12 mouse cellular contexts compared by ENCODE assay signal in genomic region chr14:101353009-101353378, GRCm38 (mm10).
DNase-seq lines count a peak whose midpoint lies in the region; ATAC-seq lines count a peak whose summit lies in the region.
"Had no signal": no experiment of that assay in that cellular context is flagged by ENCODE, and none has a peak within 500 bp of the region (broad histone marks: within the 10 kb centered on the region; RNA-seq: fewer than 3 reads in every experiment).

No protein-coding gene starts in this region.

- H3K27ac ChIP-seq in embryonic facial prominence, embryonic 10.5 days (replicated peaks) = peak overlapping the region; percentile 48; the same call in 1 of the 2 replicates
- peak overlapping the region; percentile 67; the same call in 1 of the 2 replicates for H3K27ac ChIP-seq in forebrain, embryonic 11.5 days (ENCODE audit: low read depth, low read length)
- peak overlapping the region; percentile 82 for H3K27ac ChIP-seq in hindbrain, embryonic 13.5 days
- peak overlapping the region; percentile 76 for H3K27ac ChIP-seq in midbrain, embryonic 15.5 days
- no peak overlapping the region for H3K27ac ChIP-seq in heart, embryonic 11.5 days (ENCODE audit: low read depth, low read length)
- H3K27ac ChIP-seq: limb, embryonic 13.5 days; macrophage had no signal

- H3K9ac ChIP-seq in forebrain, embryonic 11.5 days (ENCODE audit: low read length) = no peak overlapping the region
- H3K9ac ChIP-seq in hindbrain, embryonic 13.5 days = no peak overlapping the region
- no peak overlapping the region for H3K9ac ChIP-seq in midbrain, embryonic 15.5 days
- H3K9ac ChIP-seq in heart, embryonic 11.5 days (ENCODE audit: low read depth, low read length) = no peak overlapping the region
- H3K9ac ChIP-seq: limb, embryonic 13.5 days had no signal

- peak; percentile 47 for ATAC-seq in forebrain, embryonic 11.5 days (replicated peaks; ENCODE audit: low FRiP score)
- peak; percentile 82 for ATAC-seq in hindbrain, embryonic 13.5 days (ENCODE audit: low FRiP score)
- ATAC-seq in midbrain, embryonic 15.5 days (replicated peaks) = peak; percentile 47; the same call in 1 of the 2 replicates
- ATAC-seq in heart, embryonic 11.5 days (replicated peaks; ENCODE audit: insufficient number of reproducible peaks, low FRiP score, low TSS enrichment) = no peak
- ATAC-seq: activated CD4-positive, CD25-positive, alpha-beta regulatory T cell, adult 4 months had no signal

- no peaks in the 10 kb centered on the region for H3K27me3 ChIP-seq in embryonic facial prominence, embryonic 10.5 days (replicated peaks; ENCODE audit: low read depth, poor library complexity, severe bottlenecking)
- H3K27me3 ChIP-seq in forebrain, embryonic 11.5 days (ENCODE audit: control insufficient read depth, insufficient read depth, low read length) = no peaks in the 10 kb centered on the region
- no peaks in the 10 kb centered on the region for H3K27me3 ChIP-seq in hindbrain, embryonic 13.5 days
- H3K27me3 ChIP-seq in midbrain, embryonic 15.5 days (replicated peaks) = no peaks in the 10 kb centered on the region
- no peaks in the 10 kb centered on the region for H3K27me3 ChIP-seq in heart, embryonic 11.5 days (ENCODE audit: control insufficient read depth, insufficient read depth, low read length)
- H3K27me3 ChIP-seq: limb, embryonic 13.5 days had no signal

- no peak overlapping the region for H3K4me3 ChIP-seq in embryonic facial prominence, embryonic 10.5 days
- H3K4me3 ChIP-seq in forebrain, embryonic 11.5 days (ENCODE audit: low read depth, low read length) = no peak overlapping the region
- H3K4me3 ChIP-seq in hindbrain, embryonic 13.5 days = no peak overlapping the region
- H3K4me3 ChIP-seq in midbrain, embryonic 15.5 days = no peak overlapping the region
- no peak overlapping the region for H3K4me3 ChIP-seq in heart, embryonic 11.5 days (ENCODE audit: low read depth, low read length)
- H3K4me3 ChIP-seq: limb, embryonic 13.5 days had no signal

- 57% methylated on average over 3 of the region's 3 CpGs for WGBS in embryonic facial prominence, embryonic 10.5 days
- 39% methylated on average over 3 of the region's 3 CpGs for WGBS in forebrain, embryonic 11.5 days
- 8% methylated on average over 3 of the region's 3 CpGs for WGBS in hindbrain, embryonic 13.5 days
- 17% methylated on average over 3 of the region's 3 CpGs for WGBS in midbrain, embryonic 15.5 days
- 68% methylated on average over 3 of the region's 3 CpGs for WGBS in heart, embryonic 11.5 days (ENCODE audit: insufficient replicate concordance)

- H3K4me1 ChIP-seq in embryonic facial prominence, embryonic 10.5 days = peaks cover 22% of the 10 kb centered on the region
- no peaks in the 10 kb centered on the region; the same call in 1 of the 2 replicates for H3K4me1 ChIP-seq in forebrain, embryonic 11.5 days (replicated peaks; ENCODE audit: control insufficient read depth, insufficient read depth, low read length)
- H3K4me1 ChIP-seq in hindbrain, embryonic 13.5 days (replicated peaks) = peaks cover 20% of the 10 kb centered on the region
- peaks cover 19% of the 10 kb centered on the region for H3K4me1 ChIP-seq in midbrain, embryonic 15.5 days
- H3K4me1 ChIP-seq in heart, embryonic 11.5 days (ENCODE audit: control insufficient read depth, insufficient read depth, low read length) = 0 out of 2 replicates have a peak, but pooled peaks cover 4% of the 10 kb centered on the region

- H3K9me3 ChIP-seq in embryonic facial prominence, embryonic 10.5 days = no peaks in the 10 kb centered on the region
- no peaks in the 10 kb centered on the region for H3K9me3 ChIP-seq in forebrain, embryonic 11.5 days (ENCODE audit: control insufficient read depth, low read length)
- no peaks in the 10 kb centered on the region for H3K9me3 ChIP-seq in hindbrain, embryonic 13.5 days
- no peaks in the 10 kb centered on the region for H3K9me3 ChIP-seq in midbrain, embryonic 15.5 days
- H3K9me3 ChIP-seq in heart, embryonic 11.5 days (replicated peaks; ENCODE audit: control insufficient read depth, low read length) = no peaks in the 10 kb centered on the region
- H3K9me3 ChIP-seq: limb, embryonic 13.5 days had no signal

- H3K36me3 ChIP-seq in embryonic facial prominence, embryonic 10.5 days (replicated peaks) = no peaks in the 10 kb centered on the region
- H3K36me3 ChIP-seq in forebrain, embryonic 11.5 days (ENCODE audit: control insufficient read depth, insufficient read depth, low read length) = no peaks in the 10 kb centered on the region
- H3K36me3 ChIP-seq in hindbrain, embryonic 13.5 days = no peaks in the 10 kb centered on the region
- H3K36me3 ChIP-seq in midbrain, embryonic 15.5 days (replicated peaks) = no peaks in the 10 kb centered on the region
- no peaks in the 10 kb centered on the region for H3K36me3 ChIP-seq in heart, embryonic 11.5 days (ENCODE audit: control insufficient read depth, insufficient read depth, low read length)
- H3K36me3 ChIP-seq: limb, embryonic 13.5 days had no signal

- DNase-seq in embryonic facial prominence, embryonic 10.5 days (ENCODE audit: low spot score) = no peak
- no peak for DNase-seq in forebrain, embryonic 11.5 days (ENCODE audit: low spot score)
- DNase-seq in natural killer cell, adult 2 months (ENCODE audit: low spot score in 2 of 2) = no peak
- DNase-seq in kidney, adult 18-20 months = no peak
- DNase-seq: cerebellum, adult 11 months; kidney, adult 2 months had no signal

- H3K4me2 ChIP-seq in forebrain, embryonic 11.5 days (ENCODE audit: low read depth, low read length, severe bottlenecking) = no peak overlapping the region
- no peak overlapping the region for H3K4me2 ChIP-seq in hindbrain, embryonic 13.5 days
- no peak overlapping the region for H3K4me2 ChIP-seq in midbrain, embryonic 15.5 days
- H3K4me2 ChIP-seq in heart, embryonic 11.5 days = no peak overlapping the region
- H3K4me2 ChIP-seq: limb, embryonic 13.5 days had no signal
